In genomic region chr11:5738888-5739632, GRCm38 (mm10) we compare ENCODE assay signal across 20 mouse cellular contexts. TPM values are rescaled to one million over a fixed set of nuclear protein-coding genes. Genes with fewer than 3 reads are reported as not detected.
DNase-seq lines count a peak whose midpoint lies in the region; ATAC-seq and TF ChIP-seq lines count a peak whose summit lies in the region.
"Had no signal": no experiment of that assay in that cellular context is flagged by ENCODE, and none has a peak within 500 bp of the region (broad histone marks: within the 10 kb centered on the region; RNA-seq: fewer than 3 reads in every experiment).

No protein-coding gene starts in this region.

- DNase-seq in gastrocnemius, adult 2 months, result no peak
- DNase-seq in gastrocnemius, postnatal 25 days, result no peak
- DNase-seq in heart, postnatal 4 days, result no peak
- DNase-seq in liver, adult 2 months (ENCODE audit: extremely low read depth, low read depth, low spot score), result no peak
- DNase-seq in liver, embryonic 11.5 days (ENCODE audit: low spot score), result no peak
- no peak for DNase-seq in adrenal gland, postnatal 4 days (ENCODE audit: low spot score in 2 of 2)
- DNase-seq: left cerebral cortex, postnatal 4 days; liver, embryonic 13.5 days; lung, embryonic 14.5 days; lung, postnatal 36 days; retina, postnatal 1 day; right cerebral cortex, postnatal 25 days had no signal

- peaks cover 30% of the 10 kb centered on the region for H3K79me2 ChIP-seq in liver, adult 2 months (ENCODE audit: control insufficient read depth, insufficient read depth, low read length)

- H3K27me3 ChIP-seq in heart, embryonic 15.5 days, result no peaks in the 10 kb centered on the region
- no peaks in the 10 kb centered on the region for H3K27me3 ChIP-seq in liver, adult 2 months (ENCODE audit: control insufficient read depth, insufficient read depth, low read length)
- H3K27me3 ChIP-seq in liver, embryonic 11.5 days (replicated peaks; ENCODE audit: control insufficient read depth, insufficient read depth, low read length), result no peaks in the 10 kb centered on the region
- H3K27me3 ChIP-seq in small intestine, adult 2 months (ENCODE audit: control insufficient read depth, insufficient read depth, low read length), result no peaks in the 10 kb centered on the region
- H3K27me3 ChIP-seq: embryonic facial prominence, embryonic 12.5 days; forebrain, embryonic 13.5 days; hindbrain, embryonic 12.5 days; liver, embryonic 13.5 days; midbrain, embryonic 15.5 days; neural tube, embryonic 13.5 days had no signal

- peaks cover 43% of the 10 kb centered on the region for H3K4me1 ChIP-seq in heart, embryonic 15.5 days (replicated peaks)
- H3K4me1 ChIP-seq in liver, adult 2 months (ENCODE audit: control insufficient read depth, insufficient read depth, low read length), result peaks cover 15% of the 10 kb centered on the region
- H3K4me1 ChIP-seq in liver, embryonic 11.5 days (replicated peaks; ENCODE audit: control insufficient read depth, insufficient read depth, low read length), result 0 out of 2 replicates have a peak, but pooled peaks cover 3% of the 10 kb centered on the region
- peaks cover 12% of the 10 kb centered on the region; the same call in 1 of the 2 replicates for H3K4me1 ChIP-seq in small intestine, adult 2 months (ENCODE audit: control insufficient read depth, insufficient read depth, insufficient read length, low read length)

- no peaks in the 10 kb centered on the region for H3K36me3 ChIP-seq in heart, embryonic 15.5 days
- H3K36me3 ChIP-seq in liver, adult 2 months (ENCODE audit: control insufficient read depth, insufficient read depth, low read length), result no peaks in the 10 kb centered on the region
- H3K36me3 ChIP-seq in liver, embryonic 11.5 days (ENCODE audit: control insufficient read depth, insufficient read depth, low read length), result no peaks in the 10 kb centered on the region
- H3K36me3 ChIP-seq in small intestine, adult 2 months (ENCODE audit: control insufficient read depth, insufficient read depth, low read length), result no peaks in the 10 kb centered on the region
- H3K36me3 ChIP-seq: embryonic facial prominence, embryonic 12.5 days; hindbrain, embryonic 12.5 days; liver, embryonic 13.5 days; midbrain, embryonic 15.5 days; neural tube, embryonic 13.5 days had no signal

- peak overlapping the region; percentile 4; the same call in 1 of the 2 replicates for H3K4me2 ChIP-seq in heart, embryonic 15.5 days
- H3K4me2 ChIP-seq in liver, embryonic 11.5 days, result no peak overlapping the region
- H3K4me2 ChIP-seq: embryonic facial prominence, embryonic 12.5 days; hindbrain, embryonic 12.5 days had no signal

- no peak overlapping the region for H3K9ac ChIP-seq in heart, embryonic 15.5 days
- no peak overlapping the region for H3K9ac ChIP-seq in liver, adult 2 months (ENCODE audit: low read depth, low read length)
- no peak overlapping the region for H3K9ac ChIP-seq in liver, embryonic 11.5 days (ENCODE audit: low read depth, low read length)
- H3K9ac ChIP-seq: embryonic facial prominence, embryonic 12.5 days; hindbrain, embryonic 12.5 days; lung, embryonic 14.5 days had no signal

- intact Hi-C loops in gastrocnemius, adult 2 months (cut with DNase I), result no loop called here

- H3K4me3 ChIP-seq in gastrocnemius, adult 2 months, result peak overlapping the region; percentile 96
- H3K4me3 ChIP-seq in heart, embryonic 15.5 days, result no peak overlapping the region
- H3K4me3 ChIP-seq in liver, adult 2 months (ENCODE audit: insufficient read depth, low read depth, low read length), result no peak overlapping the region
- no peak overlapping the region for H3K4me3 ChIP-seq in liver, embryonic 11.5 days (ENCODE audit: low read depth, low read length)
- peak overlapping the region; percentile 37; the same call in 1 of the 2 replicates for H3K4me3 ChIP-seq in small intestine, adult 2 months (ENCODE audit: low read depth, low read length)
- H3K4me3 ChIP-seq: embryonic facial prominence, embryonic 12.5 days; hindbrain, embryonic 12.5 days had no signal

- 59% methylated on average over 5 of the region's 5 CpGs for WGBS in heart, embryonic 15.5 days
- 60% methylated on average over 5 of the region's 5 CpGs for WGBS in liver, adult 2 months
- WGBS in liver, embryonic 11.5 days, result 84% methylated on average over 5 of the region's 5 CpGs
- WGBS in small intestine, adult 2 months, result 77% methylated on average over 5 of the region's 5 CpGs

- TF ChIP-seq POLR2A in liver, adult 2 months (IDR thresholded peaks at IDR 0.05; ENCODE audit: extremely low read depth, insufficient read depth, low read length), result no peak
- TF ChIP-seq POLR2A in small intestine, adult 2 months (IDR thresholded peaks at IDR 0.05; ENCODE audit: low read depth, low read length), result no peak

- no peak for TF ChIP-seq CTCF in gastrocnemius, adult 2 months (IDR thresholded peaks at IDR 0.05)
- TF ChIP-seq CTCF in liver, adult 2 months (IDR thresholded peaks at IDR 0.05; ENCODE audit: low read depth, low read length), result no peak
- no peak for TF ChIP-seq CTCF in small intestine, adult 2 months (IDR thresholded peaks at IDR 0.05; ENCODE audit: extremely low read depth, insufficient read length, insufficient replicate concordance, low read depth, low read length)

- no peak for ATAC-seq in heart, embryonic 15.5 days (replicated peaks; ENCODE audit: insufficient number of reproducible peaks, insufficient read depth, low FRiP score, low read depth)
- ATAC-seq in liver, embryonic 11.5 days (replicated peaks; ENCODE audit: low FRiP score), result no peak
- ATAC-seq: CD4-positive, CD25-positive, alpha-beta regulatory T cell, adult 4 months; forebrain, embryonic 13.5 days; midbrain, embryonic 15.5 days had no signal

- H3K27ac ChIP-seq in gastrocnemius, adult 2 months, result peak overlapping the region; percentile 99
- peak overlapping the region; percentile 63 for H3K27ac ChIP-seq in heart, embryonic 15.5 days
- H3K27ac ChIP-seq in liver, adult 2 months (replicated peaks; ENCODE audit: insufficient read depth, low read depth, low read length), result 0 out of 2 replicates have a peak overlapping the region, but pooled peaks have one; percentile 8
- no peak overlapping the region for H3K27ac ChIP-seq in liver, embryonic 11.5 days (ENCODE audit: low read depth, low read length)
- H3K27ac ChIP-seq in small intestine, adult 2 months (ENCODE audit: insufficient read depth, low read depth, low read length), result peak overlapping the region; percentile 60
- H3K27ac ChIP-seq: embryonic facial prominence, embryonic 12.5 days; forebrain, embryonic 13.5 days; hindbrain, embryonic 12.5 days; midbrain, embryonic 15.5 days had no signal

- no peaks in the 10 kb centered on the region for H3K9me3 ChIP-seq in heart, embryonic 15.5 days (replicated peaks)
- H3K9me3 ChIP-seq in liver, embryonic 11.5 days (ENCODE audit: control insufficient read depth, low read length), result no peaks in the 10 kb centered on the region
- H3K9me3 ChIP-seq: embryonic facial prominence, embryonic 12.5 days; forebrain, embryonic 13.5 days; hindbrain, embryonic 12.5 days; liver, embryonic 13.5 days; midbrain, embryonic 15.5 days; neural tube, embryonic 13.5 days had no signal

RNA-seq across cellular contexts. Expression of gene Urgcp, which starts 23.1 kb away (rescaled TPM):
- total RNA-seq in gastrocnemius, adult 2 months (2021), result 10 to 100 TPM; 42.2 to 48.9 TPM
- 10 to 100 TPM; 39.0 to 41.3 TPM for total RNA-seq in gastrocnemius, postnatal 25 days (2021)
- polyA plus RNA-seq in heart, embryonic 15.5 days (2015; fragmentation: Nextera tagmentation; extraction: Ambion mirVana), result 32.8 and 34.0 TPM in 2 replicates
- total RNA-seq in heart, postnatal 4 days (2021), result 10 to 100 TPM; 60.5 TPM
- 9.5 and 12.3 TPM in 2 replicates for total RNA-seq in liver, adult 2 months (2014; rRNA removed)
- polyA plus RNA-seq in liver, adult 2 months (2012; rRNA removed), result 15.2 and 16.8 TPM in 2 replicates
- 17.0 and 17.1 TPM in 2 replicates for polyA plus RNA-seq in liver, embryonic 11.5 days (2014; fragmentation: Nextera tagmentation; extraction: Ambion mirVana)
- polyA plus RNA-seq in small intestine, adult 2 months (2012; rRNA removed), result 18.6 and 45.5 TPM in 2 replicates
- total RNA-seq in adrenal gland, postnatal 4 days (2021), result 10 to 100 TPM; 50.6 to 56.8 TPM

RNA-seq across cellular contexts. Expression of gene Mrps24, which starts 23.6 kb away (rescaled TPM):
- total RNA-seq in gastrocnemius, adult 2 months (2021), result 100 to 1,000 TPM in 1 of 2 experiments, 10 to 100 TPM in 1; 92.2 to 109 TPM
- total RNA-seq in gastrocnemius, postnatal 25 days (2021), result 10 to 100 TPM; 89.1 to 96.9 TPM
- polyA plus RNA-seq in heart, embryonic 15.5 days (2015; fragmentation: Nextera tagmentation; extraction: Ambion mirVana), result 171 and 181 TPM in 2 replicates
- 100 to 1,000 TPM; 112 to 114 TPM for total RNA-seq in heart, postnatal 4 days (2021)
- total RNA-seq in liver, adult 2 months (2014; rRNA removed), result 90.7 and 107 TPM in 2 replicates
- 269 and 290 TPM in 2 replicates for polyA plus RNA-seq in liver, adult 2 months (2012; rRNA removed)
- 203 and 204 TPM in 2 replicates for polyA plus RNA-seq in liver, embryonic 11.5 days (2014; fragmentation: Nextera tagmentation; extraction: Ambion mirVana)
- polyA plus RNA-seq in small intestine, adult 2 months (2012; rRNA removed), result 234 and 379 TPM in 2 replicates
- 100 to 1,000 TPM; 118 to 121 TPM for total RNA-seq in adrenal gland, postnatal 4 days (2021)

RNA-seq across cellular contexts. Expression of gene Dbnl, which starts 49.2 kb away (rescaled TPM):
- total RNA-seq in gastrocnemius, adult 2 months (2021), result 10 to 100 TPM; 10.7 to 14.0 TPM
- 10 to 100 TPM; 11.7 to 14.8 TPM for total RNA-seq in gastrocnemius, postnatal 25 days (2021)
- polyA plus RNA-seq in heart, embryonic 15.5 days (2015; fragmentation: Nextera tagmentation; extraction: Ambion mirVana), result 64.4 and 82.3 TPM in 2 replicates
- 10 to 100 TPM; 44.7 to 46.1 TPM for total RNA-seq in heart, postnatal 4 days (2021)
- 17.0 and 17.5 TPM in 2 replicates for total RNA-seq in liver, adult 2 months (2014; rRNA removed)
- 25.6 and 27.1 TPM in 2 replicates for polyA plus RNA-seq in liver, adult 2 months (2012; rRNA removed)
- polyA plus RNA-seq in liver, embryonic 11.5 days (2014; fragmentation: Nextera tagmentation; extraction: Ambion mirVana), result 104 and 110 TPM in 2 replicates
- 60.0 and 109 TPM in 2 replicates for polyA plus RNA-seq in small intestine, adult 2 months (2012; rRNA removed)
- total RNA-seq in adrenal gland, postnatal 4 days (2021), result 10 to 100 TPM; 64.8 to 72.0 TPM

Comparison
In these comparisons a context has a peak if more than half of its experiments do, and no peak if none do; other contexts are left out.
1. H3K4me3 ChIP-seq: peak in gastrocnemius, adult 2 months (single experiment) and small intestine, adult 2 months (single experiment); none in heart, embryonic 15.5 days (single experiment), liver, adult 2 months (single experiment) and liver, embryonic 11.5 days (single experiment).